Mouse (Mus musculus): ENCODE results near the gene Sash3.
"Not testable (repeated sequence)": the region's sequence is repeated elsewhere in the genome, so short reads cannot be mapped to it uniquely, and the experiment has no call there.

Gene Sash3

GRCm38 (mm10) chrX:48202995-48203394 lies 56.8 kb downstream of the Sash3 start:
- DNase-seq (ENCODE audit: low spot score), result no peak

DNA sequence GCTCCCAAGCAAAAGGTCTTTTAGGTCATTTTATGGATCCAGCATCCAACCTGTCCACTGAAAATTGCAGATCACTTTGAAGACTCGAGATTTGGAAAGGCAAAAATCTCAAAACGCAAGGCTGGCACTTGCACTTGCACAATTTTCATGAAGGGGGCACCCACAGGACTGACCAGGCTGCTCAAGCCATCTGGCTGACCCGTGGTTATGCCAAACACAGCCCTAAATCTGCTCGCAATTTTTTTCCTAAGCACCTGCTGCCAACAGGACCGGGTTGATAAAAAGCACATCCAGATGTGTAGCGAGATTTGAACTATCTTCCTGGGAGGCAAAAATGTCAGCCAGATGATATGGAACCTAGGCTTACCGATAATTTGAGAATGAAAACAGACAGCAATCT lies 57.5 kb downstream of the Sash3 start:
- no peak for DNase-seq (ENCODE audit: low spot score)

DNA sequence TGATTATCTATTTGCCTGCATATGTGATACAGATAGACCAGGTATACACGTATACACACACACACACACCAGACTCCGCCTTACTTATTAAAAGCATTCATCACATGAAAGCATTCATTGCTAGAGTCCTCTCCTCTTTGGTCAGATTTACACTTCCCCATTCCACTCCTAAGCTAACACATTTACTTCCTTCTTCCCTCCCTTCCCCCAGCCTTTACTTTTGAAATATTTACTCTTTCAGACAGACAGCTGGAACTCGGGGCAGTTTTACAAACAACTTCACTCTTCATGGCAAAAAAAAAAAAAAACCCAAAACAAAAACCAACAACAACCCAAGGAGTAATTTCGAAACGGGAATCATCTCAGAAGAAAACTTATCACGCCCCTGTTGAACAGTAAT lies 58.2 kb downstream of the Sash3 start:
- DNase-seq (ENCODE audit: low spot score), result no peak

DNA sequence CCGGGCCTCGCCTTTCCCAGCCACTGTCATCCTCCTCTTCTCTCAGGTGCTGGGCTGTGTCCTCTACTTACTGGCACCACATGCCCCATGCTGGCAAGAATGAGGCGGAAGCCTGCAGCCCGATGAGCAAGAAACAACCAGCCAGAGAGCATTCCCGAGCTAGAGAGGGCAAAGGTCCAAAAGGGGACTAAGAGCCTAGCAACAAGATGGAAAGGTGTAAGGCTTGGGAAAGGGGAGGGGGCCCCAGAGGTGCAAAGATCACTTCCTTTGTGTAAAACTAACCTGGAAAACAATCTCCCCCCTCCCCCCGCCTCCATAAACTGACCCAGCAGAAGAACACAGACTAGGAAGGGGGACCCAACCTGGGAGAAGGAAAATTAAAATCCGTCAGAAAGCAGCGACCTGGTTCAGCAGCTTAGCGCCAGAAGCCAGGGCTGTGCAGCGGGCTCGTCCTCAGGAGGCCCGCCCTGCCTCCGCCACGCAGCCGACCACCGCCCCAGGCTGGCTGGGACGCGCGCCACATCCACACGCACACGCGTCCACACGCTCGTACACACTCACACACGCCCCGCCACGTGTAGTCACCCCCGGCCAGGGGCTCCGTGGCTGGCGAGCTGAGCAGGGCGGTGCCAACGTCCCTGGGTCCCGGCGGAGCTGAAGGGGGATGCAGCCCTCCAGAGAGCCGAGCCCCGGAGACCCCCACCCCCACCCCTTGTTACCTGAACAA lies 61.7 kb downstream of the Sash3 start:
- DNase-seq (ENCODE audit: low spot score), result peak; percentile 13

DNA sequence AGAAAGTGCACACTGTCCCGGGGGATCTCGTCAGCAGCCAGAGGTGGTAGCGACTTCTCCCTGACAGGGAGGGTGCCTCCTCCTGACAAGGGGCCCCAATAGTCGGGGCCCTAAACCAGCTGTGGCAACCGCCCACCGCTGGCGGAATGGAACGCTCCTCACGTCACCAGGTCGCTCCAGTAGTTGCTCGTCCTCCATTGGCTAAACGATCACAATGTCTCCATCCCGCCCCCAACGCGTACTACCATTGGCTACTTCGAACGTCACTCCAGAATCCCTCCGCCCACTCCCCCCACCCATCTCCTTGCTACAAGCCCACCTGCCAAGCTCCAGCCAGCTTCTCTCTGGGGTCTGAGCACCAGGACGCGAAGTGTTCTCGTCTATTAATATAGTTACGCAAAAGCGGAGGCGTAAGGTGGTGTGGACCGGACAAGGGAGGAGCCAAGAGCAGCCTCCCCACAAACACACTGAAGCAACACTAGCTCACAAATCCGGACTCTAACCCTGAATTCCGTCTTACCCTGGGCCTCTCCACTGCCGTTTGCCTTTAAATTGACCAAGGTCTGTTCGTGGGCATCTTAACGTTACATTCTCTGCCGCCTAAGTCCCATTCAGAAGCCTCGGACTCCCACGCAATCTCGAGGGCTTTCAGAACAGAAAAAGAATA lies 62.4 kb downstream of the Sash3 start, which contains the start of gene Zdhhc9:
Zdhhc9 (minus strand) TSS at position 360 of the 667 bp plus-strand sequence.
- DNase-seq (ENCODE audit: low spot score), result peak; percentile 74

DNA sequence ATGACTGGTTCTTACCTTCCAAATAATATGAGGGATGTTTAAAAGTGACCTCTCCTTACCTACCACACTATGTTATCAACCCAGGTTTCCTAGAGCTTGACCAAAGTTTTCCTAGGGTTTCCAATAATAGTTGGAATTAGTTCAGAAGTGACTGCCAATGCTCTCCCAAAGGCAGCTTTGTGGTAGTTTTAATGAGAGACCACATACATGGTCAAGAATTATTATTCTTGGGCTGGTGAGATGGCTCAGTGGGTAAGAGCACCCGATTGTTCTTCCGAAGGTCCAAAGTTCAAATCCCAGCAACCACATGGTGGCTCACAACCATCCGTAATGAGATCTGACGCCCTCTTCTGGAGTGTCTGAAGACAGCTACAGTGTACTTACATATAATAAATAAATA lies 63.5 kb downstream of the Sash3 start:
- not testable (repeated sequence) for DNase-seq (ENCODE audit: low spot score)
